Mouse (Mus musculus) cerebellum, postnatal 25 days (tissue): ENCODE results near the gene Defb20.
"Not testable (repeated sequence)": the region's sequence is repeated elsewhere in the genome, so short reads cannot be mapped to it uniquely, and the experiment has no call there.

Source experiments
- DNase-seq, 2 experiments: peaks; one replicate each; pipeline ENCODE4 v3.0.0; 2021; ENCODE audit warnings: mixed read lengths in 2 of 2

The Defb20 gene

GRCm38 (mm10) chr2:152476763-152477162, at the start of gene Defb20:
TSS of gene Defb20 (plus strand) at chr2:152477063.
- DNase-seq = no peak

- no peak for DNase-seq
These were observed 49.4 kb upstream of the Defb20 start for GRCm38 (mm10) chr2:152427493-152427892.

- not testable (repeated sequence) for DNase-seq
These were observed 48.4 kb upstream of the Defb20 start for GRCm38 (mm10) chr2:152428481-152428880.

- no peak for DNase-seq
These were observed 40.4 kb upstream of the Defb20 start for GRCm38 (mm10) chr2:152436405-152436901.

GRCm38 (mm10) chr2:152436983-152437860, 39.6 kb upstream of the Defb20 start:
- DNase-seq = peak; percentile 92 to 94

GRCm38 (mm10) chr2:152438963-152439362, 37.9 kb upstream of the Defb20 start:
- no peak for DNase-seq

GRCm38 (mm10) chr2:152439833-152440232, 37.0 kb upstream of the Defb20 start:
- DNase-seq = peak in 1 of 2 experiments; percentile 30

GRCm38 (mm10) chr2:152442322-152442721, 34.5 kb upstream of the Defb20 start:
- no peak for DNase-seq

- peak; percentile 53 to 73 for DNase-seq
These were observed 33.6 kb upstream of the Defb20 start for GRCm38 (mm10) chr2:152443281-152443680.

GRCm38 (mm10) chr2:152446642-152447041, 30.2 kb upstream of the Defb20 start:
- no peak for DNase-seq

- DNase-seq = no peak
These were observed 29.4 kb upstream of the Defb20 start for GRCm38 (mm10) chr2:152447461-152447860.

GRCm38 (mm10) chr2:152450241-152450640, 26.6 kb upstream of the Defb20 start:
- DNase-seq = peak; percentile 85 to 88

GRCm38 (mm10) chr2:152452101-152452781, 24.6 kb upstream of the Defb20 start:
- peak; percentile 61 to 70 for DNase-seq

- no peak for DNase-seq
These were observed 17.6 kb upstream of the Defb20 start for GRCm38 (mm10) chr2:152459241-152459640.

GRCm38 (mm10) chr2:152464570-152465150, 12.2 kb upstream of the Defb20 start, which contains the start of gene Defb23:
TSS of gene Defb23 (minus strand) at chr2:152464620.
- DNase-seq = no peak

- DNase-seq = peak; percentile 25 to 61
These were observed 5.9 kb upstream of the Defb20 start for GRCm38 (mm10) chr2:152470973-152471372.

- DNase-seq = no peak
These were observed 4.4 kb upstream of the Defb20 start for GRCm38 (mm10) chr2:152472434-152472833.

GRCm38 (mm10) chr2:152480881-152481280, 4.0 kb downstream of the Defb20 start:
- DNase-seq = no peak

GRCm38 (mm10) chr2:152481726-152482125, 4.9 kb downstream of the Defb20 start:
- DNase-seq = no peak

GRCm38 (mm10) chr2:152487024-152487423, 10.2 kb downstream of the Defb20 start:
- DNase-seq = no peak

- DNase-seq = no peak
These were observed 13.2 kb downstream of the Defb20 start, which contains the start of gene Defb22 for GRCm38 (mm10) chr2:152490038-152490437. TSS of gene Defb22 (minus strand) at chr2:152490138.

- no peak for DNase-seq
These were observed 16.3 kb downstream of the Defb20 start for GRCm38 (mm10) chr2:152493151-152493550.

- DNase-seq = no peak
These were observed 21.2 kb downstream of the Defb20 start for GRCm38 (mm10) chr2:152498020-152498419.
